Mouse (Mus musculus) kidney, adult 2 months (tissue): ENCODE data around the gene Yeats4. TPM values are rescaled to one million over a fixed set of nuclear protein-coding genes. Genes with fewer than 3 reads are reported as not detected.
"Not testable (repeated sequence)": the region's sequence is repeated elsewhere in the genome, so short reads cannot be mapped to it uniquely, and the experiment has no call there.

Experiments used
- DNase-seq: peaks from one replicate; pipeline ENCODE4 v3.0.0; 2021
- H3K27ac ChIP-seq: fragments of 200-500 bp; 2 replicates; pipeline ENCODE4 v1.5.1; 2012; ENCODE audit warnings: low read depth, low read length, control low read depth, inconsistent platforms; ENCODE audit not compliant: insufficient read depth
- H3K27me3 ChIP-seq: fragments of 200-500 bp; replicated peaks from 2 replicates; pipeline ENCODE4 v1.6.1; 2012; ENCODE audit warnings: mild to moderate bottlenecking, moderate library complexity, low read length, inconsistent platforms; ENCODE audit not compliant: control insufficient read depth, insufficient read depth
- H3K36me3 ChIP-seq: fragments of 200-500 bp; 2 replicates; pipeline ENCODE4 v1.6.1; 2012; ENCODE audit warnings: mild to moderate bottlenecking, moderate library complexity, low read length, inconsistent platforms; ENCODE audit not compliant: control insufficient read depth, insufficient read depth
- H3K4me1 ChIP-seq: fragments of 200-500 bp; 2 replicates; pipeline ENCODE4 v1.6.1; 2011; ENCODE audit warnings: low read length; ENCODE audit not compliant: control insufficient read depth, insufficient read depth
- H3K4me3 ChIP-seq: fragments of 200-500 bp; 2 replicates; pipeline ENCODE4 v1.5.1; 2011; ENCODE audit warnings: mild to moderate bottlenecking, low read depth, low read length, control low read depth; ENCODE audit not compliant: insufficient read depth
- CTCF ChIP-seq: fragments of 200-500 bp; conservative IDR thresholded peaks from 2 replicates; pipeline ENCODE4 v1.5.1; 2011; ENCODE audit warnings: low read depth, mild to moderate bottlenecking, control low read depth, low read length, moderate library complexity, mixed read lengths; ENCODE audit not compliant: insufficient read depth, insufficient read length
- POLR2A ChIP-seq: fragments of 200-500 bp; IDR thresholded peaks from one replicate; pipeline ENCODE4 v1.6.1; 2011; ENCODE audit warnings: low read depth, low read length, control low read depth
- WGBS: fragments of 180-500 bp; shearing (Covaris S2); methylation state at CpG from one replicate; pipeline ENCODE4 v1.1.7; 2018; 5-methylcytosine and 5-hydroxymethylcytosine counted together
- polyA plus RNA-seq: library from polyadenylated mRNA; depleted of rRNA; stranded (reverse); fragments of >200 nt; gene quantifications from 2 replicates; pipeline ENCODE4 v1.2.3, GENCODE M21; 2012

Yeats4 gene
- polyA plus RNA-seq, 1 experiment = 21.8 TPM

DNA sequence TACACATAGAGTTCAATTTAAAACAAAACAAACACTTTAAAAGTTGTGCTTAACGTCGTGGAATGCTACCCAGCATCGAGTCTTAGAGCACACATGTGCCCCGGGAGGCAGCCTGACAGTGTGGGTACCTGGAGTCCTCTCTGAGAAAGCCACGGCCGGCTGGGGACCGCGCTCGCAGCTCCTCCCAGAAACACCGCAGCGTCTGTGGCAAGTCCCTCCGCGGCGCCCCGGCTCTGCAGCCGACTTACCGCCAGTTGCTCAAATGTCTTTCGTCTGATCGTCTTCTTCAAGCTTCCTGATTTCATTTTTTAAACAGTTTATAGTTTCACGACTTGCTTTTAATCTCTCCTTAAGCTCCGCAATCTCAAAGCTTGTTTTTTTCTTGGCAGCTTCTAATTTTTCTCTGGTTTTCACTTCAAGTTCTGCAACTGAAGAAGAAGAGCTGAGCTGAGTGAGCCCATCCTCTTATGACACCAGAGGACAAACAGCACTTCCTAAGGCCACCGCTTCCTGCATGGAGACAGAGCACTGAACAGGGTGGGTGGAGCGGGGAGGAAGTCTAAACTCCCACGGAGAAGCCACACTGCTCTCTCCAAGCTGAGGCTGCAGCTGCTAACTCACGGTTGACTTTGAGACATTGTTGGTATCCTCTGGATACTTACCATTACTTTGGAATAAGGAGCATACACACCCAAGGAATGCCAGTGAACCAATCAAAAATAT is 8.7 kb downstream of the Yeats4 start:
- Histone ChIP-seq H3K36me3 (no peaks in the 10 kb centered on the region; the same call in 1 of the 2 replicates), H3K4me3 (no peak overlapping the region), H3K4me1 (no peaks in the 10 kb centered on the region), H3K27ac (no peak overlapping the region), H3K27me3 (no peaks in the 10 kb centered on the region)
- DNase-seq = no peak
- 82% methylated on average over 25 of the region's 25 CpGs for WGBS
- TF ChIP-seq POLR2A = no peak
- TF ChIP-seq CTCF = no peak

DNA sequence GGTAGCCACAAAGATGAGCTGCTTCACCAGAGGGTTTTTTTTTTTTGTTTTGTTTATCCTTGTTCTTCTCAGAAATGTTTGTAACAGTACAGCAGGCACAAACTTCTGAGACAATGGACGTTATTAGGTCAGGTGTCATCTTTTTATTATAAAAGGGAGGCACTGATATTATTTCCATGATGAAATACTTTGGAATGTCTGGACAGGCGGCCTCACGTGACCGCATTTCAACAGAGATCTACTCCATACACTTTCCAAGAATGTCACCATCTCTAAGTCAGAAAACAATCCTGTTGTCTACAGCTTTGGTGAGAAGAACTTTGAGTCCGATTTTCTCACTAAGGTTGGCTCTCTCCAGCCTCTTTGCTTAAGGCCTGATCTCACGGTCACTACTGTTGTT is 13.3 kb downstream of the Yeats4 start:
- TF ChIP-seq POLR2A = no peak
- TF ChIP-seq CTCF = no peak
- WGBS = 85% methylated on average over 6 of the region's 6 CpGs
- H3K4me1 ChIP-seq = no peaks in the 10 kb centered on the region; the same call in 1 of the 2 replicates
- H3K27ac ChIP-seq = no peak overlapping the region
- no peak overlapping the region for H3K4me3 ChIP-seq
- DNase-seq = no peak
- no peaks in the 10 kb centered on the region; the same call in 1 of the 2 replicates for H3K36me3 ChIP-seq
- H3K27me3 ChIP-seq = no peaks in the 10 kb centered on the region

DNA sequence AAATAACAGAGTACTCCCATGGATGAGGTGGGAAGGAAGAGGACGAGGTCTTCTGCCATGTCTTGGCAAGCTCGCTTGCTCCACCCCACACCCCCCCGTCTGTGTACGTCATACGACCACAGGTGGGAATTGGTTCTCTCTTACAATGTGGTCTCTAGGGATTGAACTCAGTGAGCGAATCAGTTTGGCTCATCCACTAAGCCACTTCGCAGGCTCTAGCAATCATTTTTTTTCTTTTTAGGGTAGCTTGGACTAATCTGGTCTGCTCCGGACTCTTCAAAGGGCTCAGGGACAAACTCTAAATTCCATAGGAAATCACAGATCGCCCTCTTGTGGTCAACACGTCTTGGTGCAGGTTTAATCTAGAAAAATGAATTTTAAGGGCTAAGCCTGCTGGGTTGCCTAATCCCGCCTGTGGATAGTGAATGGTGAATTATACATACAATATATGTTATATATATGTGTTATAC is 14.8 kb downstream of the Yeats4 start:
- TF ChIP-seq POLR2A = no peak
- peak; percentile 45 for TF ChIP-seq CTCF
- H3K36me3 ChIP-seq = no peaks in the 10 kb centered on the region
- H3K27ac ChIP-seq = no peak overlapping the region
- peak overlapping the region; percentile 30 for H3K4me3 ChIP-seq
- WGBS = 6% methylated on average over 11 of the region's 11 CpGs
- peak; percentile 77 for DNase-seq
- no peaks in the 10 kb centered on the region; the same call in 1 of the 2 replicates for H3K4me1 ChIP-seq
- no peaks in the 10 kb centered on the region for H3K27me3 ChIP-seq

DNA sequence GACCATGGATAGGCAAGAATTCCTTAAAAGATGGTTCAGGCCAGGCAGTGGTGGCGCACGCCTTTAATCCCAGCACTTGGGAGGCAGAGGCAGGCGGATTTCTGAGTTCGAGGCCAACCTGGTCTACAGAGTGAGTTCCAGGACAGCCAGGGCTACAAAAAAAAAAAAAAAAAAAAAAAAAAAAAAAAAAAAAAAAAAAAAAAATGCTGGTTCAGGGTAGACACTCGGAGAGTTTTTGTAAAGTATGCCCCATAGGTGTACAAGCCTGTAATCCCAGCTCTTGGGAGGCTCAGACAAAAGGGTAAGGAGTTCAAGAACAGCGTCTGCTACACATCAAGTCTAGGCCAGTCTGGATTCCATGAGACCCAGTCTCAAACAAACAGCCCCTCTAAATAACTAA is 15.5 kb downstream of the Yeats4 start:
- not testable (repeated sequence) for H3K27me3 ChIP-seq, DNase-seq, H3K27ac ChIP-seq, H3K4me3 ChIP-seq, H3K4me1 ChIP-seq, H3K36me3 ChIP-seq
- WGBS = 97% methylated on average over 6 of the region's 6 CpGs

DNA sequence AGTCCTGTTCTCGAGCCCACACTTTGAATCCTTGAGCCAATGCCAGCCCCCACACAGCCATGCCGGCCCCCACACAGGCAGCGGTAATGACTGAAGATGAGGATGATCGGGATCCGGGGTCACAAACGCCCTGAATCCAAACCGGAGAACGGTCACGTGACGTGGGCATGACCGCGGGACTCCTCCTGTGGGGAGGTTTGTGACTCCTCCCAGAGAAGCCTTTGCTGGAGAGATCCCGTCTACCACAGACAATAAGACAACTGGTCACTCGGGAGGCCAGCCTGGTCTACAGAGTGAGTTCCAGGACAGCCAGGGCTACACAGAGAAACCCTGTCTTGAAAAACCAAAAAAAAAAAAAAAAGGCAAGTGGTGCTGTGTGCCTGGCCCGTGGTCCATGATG is 16.1 kb downstream of the Yeats4 start:
- TF ChIP-seq POLR2A (no peak), CTCF (no peak)
- H3K27me3 ChIP-seq = no peaks in the 10 kb centered on the region
- 38% methylated on average over 15 of the region's 15 CpGs for WGBS

DNA sequence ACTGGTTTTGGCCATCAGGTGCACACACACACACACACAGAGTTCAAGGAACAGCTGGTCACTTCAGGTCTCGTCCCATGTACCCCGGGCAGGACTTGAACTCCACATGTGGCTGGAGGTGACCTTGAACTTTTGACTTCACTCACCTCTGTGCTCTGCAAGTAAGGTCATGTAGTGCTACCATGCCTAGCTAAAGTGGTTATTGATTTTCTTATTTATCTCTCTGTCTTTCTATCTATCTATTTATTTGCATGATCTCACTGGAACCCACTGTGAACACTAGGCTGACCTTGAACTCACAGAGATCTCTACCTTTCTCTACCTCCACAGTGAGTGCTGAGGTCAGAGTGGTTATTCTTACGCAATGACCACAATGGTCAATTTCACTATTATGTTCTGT is 18.2 kb downstream of the Yeats4 start:
- 92% methylated on average over 3 of the region's 3 CpGs for WGBS
- Histone ChIP-seq H3K27me3 (no peaks in the 10 kb centered on the region), H3K4me1 (no peaks in the 10 kb centered on the region; the same call in 1 of the 2 replicates), H3K36me3 (no peaks in the 10 kb centered on the region), H3K27ac (no peak overlapping the region), H3K4me3 (no peak overlapping the region)
- no peak for DNase-seq
- TF ChIP-seq POLR2A (no peak), CTCF (no peak)

More for the DNA sequence above, 16.1 kb downstream of the Yeats4 start:
- no peaks in the 10 kb centered on the region; the same call in 1 of the 2 replicates for H3K4me1 ChIP-seq
- no peak for DNase-seq
- no peak overlapping the region for H3K27ac ChIP-seq
- no peak overlapping the region for H3K4me3 ChIP-seq
- no peaks in the 10 kb centered on the region for H3K36me3 ChIP-seq

DNA sequence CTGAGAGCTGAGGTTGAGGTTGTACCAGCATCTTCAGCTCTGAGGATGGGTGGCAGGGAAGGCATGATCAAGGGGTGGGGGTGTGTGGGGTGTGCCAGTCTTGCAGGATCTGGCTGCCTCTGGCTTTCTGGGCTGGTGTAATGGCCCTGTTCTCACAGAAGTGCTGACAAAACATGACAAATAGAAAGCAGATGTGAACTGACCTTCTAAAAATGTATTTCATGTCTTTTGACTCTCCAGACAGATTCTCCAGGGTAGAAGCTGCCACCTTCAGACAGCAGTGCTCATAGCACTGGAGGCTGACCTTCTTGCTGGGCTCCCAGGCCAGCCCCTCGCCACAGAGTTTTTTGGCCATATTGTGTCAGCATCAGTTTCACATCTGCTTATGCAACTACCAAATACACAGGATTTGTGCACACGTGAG is 20.7 kb downstream of the Yeats4 start:
- Histone ChIP-seq H3K4me1 (no peaks in the 10 kb centered on the region), H3K27me3 (no peaks in the 10 kb centered on the region), H3K36me3 (no peaks in the 10 kb centered on the region), H3K27ac (no peak overlapping the region), H3K4me3 (no peak overlapping the region)
- no peak for TF ChIP-seq POLR2A
- TF ChIP-seq CTCF = 0 out of 2 replicates have a peak, but pooled peaks have one; percentile 20
- DNase-seq = no peak
- WGBS = 80% methylated on average over 2 of the region's 2 CpGs
